Mouse (Mus musculus): Measurements from ENCODE around the gene Mybl2.

DNA sequence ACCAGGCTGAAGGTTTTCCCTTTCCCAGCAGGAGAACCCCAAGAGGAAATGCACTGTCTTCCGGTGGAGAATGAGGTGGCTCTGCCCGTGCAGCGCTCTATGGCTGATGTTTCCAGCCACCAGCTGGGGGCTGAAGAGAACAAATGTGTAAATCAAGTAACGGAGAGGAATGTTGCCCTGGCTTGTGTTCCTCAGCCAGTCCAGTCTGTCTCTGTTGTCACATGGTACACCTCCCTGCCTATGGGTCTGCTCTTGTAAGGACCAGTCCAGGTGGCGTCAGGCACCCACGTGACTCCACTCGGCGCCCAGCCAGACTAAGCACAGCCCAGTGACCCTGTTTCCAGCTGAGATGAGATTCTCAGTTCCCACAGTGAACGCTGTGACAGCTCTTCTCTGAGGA is 67.8 kb downstream of the Mybl2 start:
- TF ChIP-seq CTCF (IDR thresholded peaks at IDR 0.05; ENCODE audit: low read depth, low read length) (no peak), POLR2A (IDR thresholded peaks at IDR 0.05; ENCODE audit: extremely low read depth, insufficient read depth, low read length) (no peak)

Data from liver, adult 2 months (tissue).